Mouse (Mus musculus) liver, embryonic 11.5 days (tissue): ENCODE measurements around the gene E130309D02Rik. TPM values are rescaled to one million over a fixed set of nuclear protein-coding genes. Genes with fewer than 3 reads are reported as not detected.

Experiments used
- ATAC-seq: fragments of 200-750 bp; cut with Nextera tagmentation; replicated peaks from 2 replicates; pipeline ENCODE4 v1.8.0; 2017; ENCODE audit warnings: moderate number of reproducible peaks, mild to moderate bottlenecking, moderate TSS enrichment, moderate library complexity; ENCODE audit not compliant: low FRiP score
- DNase-seq: peaks from one replicate; pipeline ENCODE4 v3.0.0-alpha.2; 2017; ENCODE audit warnings: low spot score
- H3K27ac ChIP-seq: fragments of 300-500 bp; sonication (generic); 2 replicates; pipeline ENCODE4 v1.5.1; 2014; ENCODE audit warnings: mild to moderate bottlenecking, low read depth, low read length, control low read depth
- H3K27me3 ChIP-seq: fragments of 300-500 bp; sonication (generic); replicated peaks from 2 replicates; pipeline ENCODE4 v1.6.1; 2014; ENCODE audit warnings: low read length, mixed read lengths; ENCODE audit not compliant: control insufficient read depth, insufficient read depth
- H3K36me3 ChIP-seq: fragments of 300-500 bp; sonication (generic); 2 replicates; pipeline ENCODE4 v1.6.1; 2014; ENCODE audit warnings: mild to moderate bottlenecking, low read length, moderate library complexity, mixed read lengths; ENCODE audit not compliant: control insufficient read depth, insufficient read depth
- H3K4me1 ChIP-seq: fragments of 300-500 bp; sonication (generic); replicated peaks from 2 replicates; pipeline ENCODE4 v1.6.1; 2014; ENCODE audit warnings: low read length, mixed read lengths; ENCODE audit not compliant: control insufficient read depth, insufficient read depth
- H3K4me2 ChIP-seq: fragments of 300-500 bp; sonication (generic); 2 replicates; pipeline ENCODE4 v1.6.1; 2014; ENCODE audit warnings: mild to moderate bottlenecking, control low read depth, moderate library complexity
- H3K4me3 ChIP-seq: fragments of 300-500 bp; sonication (generic); 2 replicates; pipeline ENCODE4 v1.5.1; 2014; ENCODE audit warnings: low read depth, low read length, control low read depth
- H3K9ac ChIP-seq: fragments of 300-500 bp; sonication (generic); 2 replicates; pipeline ENCODE4 v1.6.1; 2014; ENCODE audit warnings: low read depth, low read length, control low read depth
- H3K9me3 ChIP-seq: fragments of 300-500 bp; sonication (generic); 2 replicates; pipeline ENCODE4 v1.6.1; 2016; ENCODE audit warnings: low read length, inconsistent platforms, mixed read lengths; ENCODE audit not compliant: control insufficient read depth
- WGBS: fragments of 180-500 bp; shearing (Covaris S2); extraction: QIAGEN DNeasy Blood & Tissue Kit; methylation state at CpG from one replicate; pipeline ENCODE4 v1.1.7; 2014; 5-methylcytosine and 5-hydroxymethylcytosine counted together
- polyA plus RNA-seq: library from polyadenylated mRNA; unstranded; fragments of >200 nt; fragmentation: Nextera tagmentation; extraction: Ambion mirVana; gene quantifications from 2 replicates; pipeline ENCODE4 v1.2.1, GENCODE M21; 2014

The E130309D02Rik gene
- 57.2 and 57.5 TPM in 2 replicates for polyA plus RNA-seq

DNA sequence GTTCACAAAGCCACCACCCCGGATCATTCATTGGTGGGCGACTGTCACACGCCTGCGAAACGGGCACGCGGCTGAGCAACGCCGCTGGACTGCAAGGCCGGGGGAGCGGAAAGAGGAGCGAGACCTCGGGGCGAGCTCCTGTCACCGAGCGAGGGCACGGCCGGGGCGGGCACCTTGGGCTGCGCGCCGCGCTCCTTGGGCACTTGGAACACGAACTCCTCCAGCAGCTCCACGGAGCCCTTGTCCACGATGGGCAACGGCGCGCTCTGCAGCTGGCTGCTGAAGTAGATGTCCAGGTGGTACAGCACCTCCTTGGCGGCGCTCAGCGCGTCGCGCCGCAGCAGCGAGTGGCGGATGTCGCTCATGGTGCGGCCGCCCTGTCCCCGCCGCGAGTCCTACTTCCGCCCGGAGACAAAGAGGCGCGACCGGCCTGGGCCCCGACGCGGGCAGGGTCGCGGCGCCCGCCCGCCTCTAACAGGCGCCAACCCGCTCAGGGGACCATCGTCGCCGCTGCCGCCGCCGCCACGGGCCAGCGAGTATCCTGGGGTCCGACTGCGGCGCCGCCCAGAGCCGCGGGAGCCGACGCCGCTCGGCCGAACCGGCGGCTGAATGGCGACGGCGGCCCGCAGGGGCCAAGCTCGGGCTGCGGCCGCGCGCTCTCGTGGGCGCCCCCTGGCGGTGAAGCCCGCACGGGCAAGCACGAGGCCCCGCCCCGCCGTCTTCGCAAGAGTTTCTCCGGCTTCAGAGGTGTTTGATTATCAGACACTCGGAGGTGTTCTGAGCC is at the start of gene E130309D02Rik:
Gene E130309D02Rik (minus strand): TSS at position 631 of the 784 bp plus-strand sequence.
- Histone ChIP-seq H3K4me1 (peaks cover 13% of the 10 kb centered on the region), H3K4me3 (peak within 1 kb of the TSS; percentile 91), H3K27ac (peak within 1 kb of the TSS; percentile 85), H3K9me3 (no peaks in the 10 kb centered on the region), H3K36me3 (peaks cover 50% of the 10 kb centered on the region), H3K27me3 (no peaks in the 10 kb centered on the region), H3K4me2 (peak within 1 kb of the TSS; percentile 97), H3K9ac (peak within 1 kb of the TSS; percentile 96)
- DNase-seq (peak; percentile 89), ATAC-seq (peak; percentile 83)
- under 1% methylated on average over 89 of the region's 101 CpGs for WGBS

- Histone ChIP-seq H3K9me3 (no peaks in the 10 kb centered on the region), H3K9ac (peak overlapping the region; percentile 40), H3K4me1 (no peaks in the 10 kb centered on the region; the same call in 1 of the 2 replicates), H3K4me3 (peak overlapping the region; percentile 48), H3K4me2 (peak overlapping the region; percentile 73), H3K27me3 (peaks cover 57% of the 10 kb centered on the region), H3K36me3 (no peaks in the 10 kb centered on the region), H3K27ac (no peak overlapping the region)
- ATAC-seq (peak; percentile 53; the same call in 1 of the 2 replicates), DNase-seq (peak; percentile 63)
- WGBS: 2% methylated on average over 47 of the region's 47 CpGs
Observed at GRCm38 (mm10) chr5:143363678-143364615, 48.8 kb upstream of the E130309D02Rik start.

DNA sequence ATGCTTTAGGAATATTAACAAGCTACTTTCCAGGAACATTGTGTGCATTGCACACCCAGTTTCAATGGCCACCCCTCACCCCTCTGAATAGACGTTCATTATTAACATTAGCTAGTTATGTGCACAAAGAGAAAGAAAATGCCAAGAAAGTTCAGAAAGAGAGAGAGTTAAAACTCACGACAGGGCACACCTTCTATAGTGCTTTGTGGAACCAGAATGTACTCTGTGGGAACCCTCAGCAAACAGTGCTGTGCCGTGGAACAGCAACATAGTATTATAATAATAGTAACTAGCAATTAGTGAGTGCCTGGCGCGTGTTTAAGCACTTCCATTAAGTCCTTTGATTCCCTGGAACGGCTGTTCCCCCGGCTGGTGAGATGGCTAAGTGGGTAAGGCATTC is 46.3 kb upstream of the E130309D02Rik start:
- Histone ChIP-seq H3K4me3 (no peak overlapping the region), H3K4me1 (peaks cover 7% of the 10 kb centered on the region; the same call in 1 of the 2 replicates), H3K36me3 (no peaks in the 10 kb centered on the region), H3K27me3 (peaks cover 65% of the 10 kb centered on the region), H3K4me2 (no peak overlapping the region), H3K9ac (no peak overlapping the region), H3K9me3 (no peaks in the 10 kb centered on the region), H3K27ac (no peak overlapping the region)
- WGBS: 73% methylated on average over 7 of the region's 7 CpGs
- DNase-seq (no peak), ATAC-seq (no peak)

DNA sequence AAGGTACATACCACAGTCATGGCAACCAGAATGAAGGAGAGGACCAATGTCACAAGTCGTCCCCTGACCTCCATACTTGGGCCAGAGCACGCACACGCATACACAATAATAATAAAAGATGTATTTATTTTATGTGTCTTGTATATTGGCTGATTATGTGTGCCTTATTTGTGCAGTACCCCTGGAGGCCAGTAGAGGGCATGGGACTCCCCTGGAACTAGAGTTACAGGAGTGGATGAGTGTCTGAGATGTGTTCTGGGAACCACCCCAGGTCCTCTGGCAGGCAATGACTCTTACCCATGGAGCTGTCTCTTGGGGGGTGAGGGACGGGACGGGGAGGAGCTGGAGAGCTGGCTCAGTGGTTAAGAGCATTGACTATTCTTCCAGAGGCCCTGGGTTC is 44.8 kb upstream of the E130309D02Rik start:
- Histone ChIP-seq H3K9ac (no peak overlapping the region), H3K9me3 (no peaks in the 10 kb centered on the region), H3K27me3 (peaks cover 62% of the 10 kb centered on the region), H3K4me2 (no peak overlapping the region), H3K4me3 (no peak overlapping the region), H3K27ac (no peak overlapping the region), H3K4me1 (peaks cover 7% of the 10 kb centered on the region; the same call in 1 of the 2 replicates), H3K36me3 (no peaks in the 10 kb centered on the region)
- DNase-seq: no peak
- WGBS: 42% methylated on average over 5 of the region's 5 CpGs
- ATAC-seq: no peak

DNA sequence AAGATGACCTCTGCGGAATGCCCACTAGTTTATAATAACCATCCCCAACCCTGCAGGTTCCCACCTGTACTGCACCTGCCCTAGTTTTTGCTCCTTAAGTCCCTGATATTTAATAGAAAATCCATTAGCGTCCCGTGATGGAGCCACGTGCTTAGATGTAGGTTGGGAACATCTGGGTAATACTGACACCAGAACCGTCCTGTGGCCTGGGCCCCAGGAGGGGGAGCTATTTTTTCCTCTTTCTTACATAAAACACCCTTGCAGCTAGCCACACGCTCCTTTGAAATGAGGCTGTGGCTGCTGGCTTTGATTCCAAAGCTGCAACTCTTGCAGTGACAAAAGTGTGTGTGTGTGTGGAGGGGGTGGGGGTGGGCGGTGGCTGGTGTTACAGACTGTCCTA is 44.1 kb upstream of the E130309D02Rik start:
- peaks cover 57% of the 10 kb centered on the region for H3K27me3 ChIP-seq
- WGBS: 35% methylated on average over 7 of the region's 7 CpGs
- ATAC-seq (no peak), DNase-seq (no peak)
- no peak overlapping the region for H3K4me2 ChIP-seq
- H3K9me3 ChIP-seq: no peaks in the 10 kb centered on the region
- H3K4me1 ChIP-seq: peaks cover 7% of the 10 kb centered on the region; the same call in 1 of the 2 replicates
- H3K36me3 ChIP-seq: no peaks in the 10 kb centered on the region
- no peak overlapping the region for H3K9ac ChIP-seq
- no peak overlapping the region for H3K27ac ChIP-seq
- H3K4me3 ChIP-seq: no peak overlapping the region

DNA sequence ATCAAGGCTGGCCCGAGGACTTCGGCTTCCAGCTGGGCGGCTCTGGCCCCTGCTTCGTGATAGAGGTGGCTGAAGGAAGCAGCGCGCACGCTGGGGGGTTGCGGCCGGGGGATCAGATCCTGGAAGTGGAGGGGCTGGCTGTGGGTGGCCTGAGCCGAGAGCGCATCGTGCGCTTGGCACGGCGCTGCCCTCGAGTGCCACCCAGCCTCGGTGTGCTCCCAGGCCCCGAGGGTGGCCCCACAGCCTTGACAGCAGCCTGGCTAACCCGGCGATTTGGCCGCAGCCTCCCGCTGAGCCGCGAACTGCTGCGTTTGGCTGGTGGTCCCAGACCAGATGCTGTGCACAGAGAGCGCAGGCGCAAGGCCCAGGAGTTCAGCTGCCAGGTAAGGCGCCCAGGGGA is 42.4 kb upstream of the E130309D02Rik start:
- peaks cover 4% of the 10 kb centered on the region for H3K9me3 ChIP-seq
- 6% methylated on average over 28 of the region's 28 CpGs for WGBS
- peak overlapping the region; percentile 31; the same call in 1 of the 2 replicates for H3K4me2 ChIP-seq
- H3K27ac ChIP-seq: no peak overlapping the region
- peak overlapping the region; percentile 26 for H3K4me3 ChIP-seq
- H3K9ac ChIP-seq: no peak overlapping the region
- H3K36me3 ChIP-seq: no peaks in the 10 kb centered on the region
- no peak for ATAC-seq
- 0 out of 2 replicates have a peak, but pooled peaks cover 7% of the 10 kb centered on the region for H3K4me1 ChIP-seq
- H3K27me3 ChIP-seq: peaks cover 42% of the 10 kb centered on the region
- no peak for DNase-seq

DNA sequence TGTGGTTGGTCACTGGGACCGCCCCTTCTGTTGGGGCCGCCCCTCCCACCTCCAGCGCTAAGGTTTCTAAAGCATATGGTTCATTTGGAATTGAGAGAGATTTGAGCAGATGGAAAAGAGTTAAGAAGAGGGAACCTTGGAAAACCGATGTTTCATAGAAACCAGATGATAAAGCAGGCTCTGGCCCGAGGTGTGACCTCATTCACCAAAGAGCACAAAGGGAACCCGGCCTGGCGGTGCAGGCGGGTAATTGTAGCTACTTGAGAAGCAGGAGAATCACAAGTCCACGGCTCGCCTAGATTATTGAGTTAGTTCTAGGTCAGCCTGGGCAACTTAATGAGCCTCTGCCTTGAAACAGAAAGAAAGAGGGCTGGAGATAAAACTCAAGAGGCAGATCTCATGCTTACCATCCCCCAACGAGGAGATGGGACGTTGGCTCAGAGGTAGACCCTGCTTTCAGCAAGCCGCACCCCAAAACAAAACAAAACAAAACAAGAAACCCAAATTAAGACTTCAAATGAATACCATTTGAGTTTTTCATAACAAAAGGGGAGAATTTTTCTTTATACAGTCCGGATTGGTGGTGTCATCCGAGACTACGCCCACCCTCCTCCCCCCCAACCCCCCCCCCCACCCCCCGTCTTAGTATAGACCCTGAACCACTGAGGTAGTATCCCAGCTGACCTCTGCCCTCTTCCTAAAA is 41.7 kb upstream of the E130309D02Rik start, which contains the start of gene Grid2ip:
Gene Grid2ip (plus strand): TSS at position 653 of the 703 bp plus-strand sequence.
- Histone ChIP-seq H3K4me2 (peak within 1 kb of the TSS; percentile 31; the same call in 1 of the 2 replicates), H3K27ac (no peak within 1 kb of the TSS), H3K36me3 (no peaks in the 10 kb centered on the region), H3K9me3 (peaks cover 7% of the 10 kb centered on the region), H3K27me3 (peaks cover 39% of the 10 kb centered on the region), H3K9ac (no peak within 1 kb of the TSS), H3K4me1 (0 out of 2 replicates have a peak, but pooled peaks cover 7% of the 10 kb centered on the region), H3K4me3 (peak within 1 kb of the TSS; percentile 26)
- WGBS: 22% methylated on average over 16 of the region's 17 CpGs
- no peak for DNase-seq
- ATAC-seq: no peak

DNA sequence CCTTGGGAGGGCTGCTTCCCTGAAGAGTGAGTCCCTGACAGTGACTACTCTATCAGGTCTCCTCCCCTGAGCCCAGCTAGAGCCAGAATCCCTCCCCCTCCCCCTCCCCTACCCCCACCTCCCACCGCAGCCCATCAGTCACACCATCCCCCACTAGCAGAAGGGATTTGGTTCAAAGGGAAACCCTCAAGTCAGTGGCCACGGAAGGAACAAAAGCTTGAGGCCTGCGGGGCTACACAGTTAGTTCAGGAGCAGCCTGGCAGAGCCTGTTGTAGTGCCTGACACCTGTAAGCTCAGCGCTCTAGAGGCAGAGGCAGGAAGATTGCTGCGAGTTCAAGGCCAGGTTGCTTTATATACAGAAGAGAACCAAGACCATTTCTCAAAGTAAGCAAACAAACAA is 40.9 kb upstream of the E130309D02Rik start:
- H3K36me3 ChIP-seq: no peaks in the 10 kb centered on the region
- DNase-seq (no peak), ATAC-seq (no peak)
- WGBS: 34% methylated on average over 5 of the region's 5 CpGs
- no peak overlapping the region for H3K4me3 ChIP-seq
- no peak overlapping the region for H3K27ac ChIP-seq
- H3K27me3 ChIP-seq: peaks cover 39% of the 10 kb centered on the region
- peaks cover 7% of the 10 kb centered on the region for H3K9me3 ChIP-seq
- 0 out of 2 replicates have a peak, but pooled peaks cover 7% of the 10 kb centered on the region for H3K4me1 ChIP-seq
- H3K9ac ChIP-seq: no peak overlapping the region
- H3K4me2 ChIP-seq: no peak overlapping the region
